Mouse (Mus musculus): Measurements from ENCODE around the gene Hoxc13.

GRCm38 (mm10) chr15:102927032-102927645 lies 6.2 kb downstream of the Hoxc13 start:
- TF ChIP-seq POLR2A (IDR thresholded peaks at IDR 0.05; ENCODE audit: extremely low read depth, insufficient read depth, low read length) (no peak), CTCF (IDR thresholded peaks at IDR 0.05; ENCODE audit: extremely low read depth, insufficient read depth, low read length) (no peak)
